Mouse (Mus musculus): ENCODE measurements around the gene Hoxb6.

Hoxb6 gene

GRCm38 (mm10) chr11:96284774-96285734, 7.2 kb upstream of the Hoxb6 start:
- DNase-seq (ENCODE audit: low read depth in 1 of 2, low spot score in 2 of 2) = no peak

GRCm38 (mm10) chr11:96285771-96286738, 6.2 kb upstream of the Hoxb6 start, which contains the start of gene Hoxb7:
Gene Hoxb7, plus strand, starts transcription at chr11:96286623.
- DNase-seq (ENCODE audit: low read depth in 1 of 2, low spot score in 2 of 2) = no peak

GRCm38 (mm10) chr11:96286739-96287385, 5.4 kb upstream of the Hoxb6 start:
- no peak for DNase-seq (ENCODE audit: low read depth in 1 of 2, low spot score in 2 of 2)

- no peak for DNase-seq (ENCODE audit: low read depth in 1 of 2, low spot score in 2 of 2)
Measured at GRCm38 (mm10) chr11:96287411-96287810, 4.9 kb upstream of the Hoxb6 start.

GRCm38 (mm10) chr11:96288455-96289221, 3.6 kb upstream of the Hoxb6 start:
- no peak for DNase-seq (ENCODE audit: low read depth in 1 of 2, low spot score in 2 of 2)

- DNase-seq (ENCODE audit: low read depth in 1 of 2, low spot score in 2 of 2) = no peak
Measured at GRCm38 (mm10) chr11:96289293-96289692, 3.0 kb upstream of the Hoxb6 start.

- no peak for DNase-seq (ENCODE audit: low read depth in 1 of 2, low spot score in 2 of 2)
Measured at GRCm38 (mm10) chr11:96289837-96290236, 2.4 kb upstream of the Hoxb6 start.

- no peak for DNase-seq (ENCODE audit: low read depth in 1 of 2, low spot score in 2 of 2)
Measured at GRCm38 (mm10) chr11:96290705-96291355, 1.4 kb upstream of the Hoxb6 start.

GRCm38 (mm10) chr11:96292565-96293301, 457 bp downstream of the Hoxb6 start:
- no peak for DNase-seq (ENCODE audit: low read depth in 1 of 2, low spot score in 2 of 2)

GRCm38 (mm10) chr11:96293302-96293921, 1.1 kb downstream of the Hoxb6 start:
- DNase-seq (ENCODE audit: low read depth in 1 of 2, low spot score in 2 of 2) = no peak

- DNase-seq (ENCODE audit: low read depth in 1 of 2, low spot score in 2 of 2) = peak in 1 of 2 experiments; percentile 46
Measured at GRCm38 (mm10) chr11:96294245-96295091, 2.2 kb downstream of the Hoxb6 start.

- DNase-seq (ENCODE audit: low read depth in 1 of 2, low spot score in 2 of 2) = no peak
Measured at GRCm38 (mm10) chr11:96295092-96295835, 3.0 kb downstream of the Hoxb6 start.

- no peak for DNase-seq (ENCODE audit: low read depth in 1 of 2, low spot score in 2 of 2)
Measured at GRCm38 (mm10) chr11:96296997-96297396, 4.7 kb downstream of the Hoxb6 start.

GRCm38 (mm10) chr11:96297428-96297827, 5.2 kb downstream of the Hoxb6 start:
- no peak for DNase-seq (ENCODE audit: low read depth in 1 of 2, low spot score in 2 of 2)

GRCm38 (mm10) chr11:96297968-96298635, 5.8 kb downstream of the Hoxb6 start:
- no peak for DNase-seq (ENCODE audit: low read depth in 1 of 2, low spot score in 2 of 2)

- DNase-seq (ENCODE audit: low read depth in 1 of 2, low spot score in 2 of 2) = no peak
Measured at GRCm38 (mm10) chr11:96298895-96299667, 6.8 kb downstream of the Hoxb6 start.

Measured in monocyte, adult 2 months (primary cell).